Mouse (Mus musculus) hindbrain, postnatal 0 days (tissue): ENCODE measurements around the gene Pusl1. TPM values are rescaled to one million over a fixed set of nuclear protein-coding genes. Genes with fewer than 3 reads are reported as not detected.

Experiments
- ATAC-seq: fragments of 200-750 bp; cut with Nextera tagmentation; 2 replicates; pipeline ENCODE4 v1.8.0; 2017; ENCODE audit warnings: mild to moderate bottlenecking, moderate TSS enrichment, moderate library complexity
- DNase-seq: peaks from one replicate; pipeline ENCODE4 v3.0.0-alpha.2; 2015; ENCODE audit warnings: low spot score
- H3K27ac ChIP-seq: fragments of 300-500 bp; sonication (generic); 2 replicates; pipeline ENCODE4 v1.5.1; 2014; ENCODE audit warnings: mild to moderate bottlenecking
- H3K27me3 ChIP-seq: fragments of 300-500 bp; sonication (generic); 2 replicates; pipeline ENCODE4 v1.6.1; 2014; ENCODE audit warnings: low read length, mixed read lengths; ENCODE audit not compliant: insufficient read depth
- H3K36me3 ChIP-seq: fragments of 300-500 bp; sonication (generic); 2 replicates; pipeline ENCODE4 v1.6.1; 2014; ENCODE audit warnings: low read length, mixed read lengths; ENCODE audit not compliant: insufficient read depth
- H3K4me1 ChIP-seq: fragments of 300-500 bp; sonication (generic); 2 replicates; pipeline ENCODE4 v1.6.1; 2014; ENCODE audit warnings: antibody characterized with exemption, low read length, mixed read lengths; ENCODE audit not compliant: insufficient read depth
- H3K4me2 ChIP-seq: fragments of 300-500 bp; sonication (generic); 2 replicates; pipeline ENCODE4 v1.6.1; 2014; ENCODE audit warnings: low read depth, mild to moderate bottlenecking, low read length, moderate library complexity, mixed read lengths
- H3K4me3 ChIP-seq: fragments of 300-500 bp; sonication (generic); 2 replicates; pipeline ENCODE4 v1.5.1; 2014; ENCODE audit warnings: low read length
- H3K9ac ChIP-seq: fragments of 300-500 bp; sonication (generic); replicated peaks from 2 replicates; pipeline ENCODE4 v1.6.1; 2014; ENCODE audit warnings: mild to moderate bottlenecking, low read length, moderate library complexity, mixed read lengths
- H3K9me3 ChIP-seq: fragments of 300-500 bp; sonication (generic); 2 replicates; pipeline ENCODE4 v1.6.1; 2016; ENCODE audit warnings: low read length, mixed read lengths
- CTCF ChIP-seq: IDR thresholded peaks from 2 replicates; pipeline ENCODE4 v1.5.1; 2016; ENCODE audit warnings: antibody characterized with exemption, control low read depth, low read depth
- WGBS: fragments of 180-500 bp; shearing (Covaris S2); extraction: QIAGEN DNeasy Blood & Tissue Kit; methylation state at CpG from one replicate; pipeline ENCODE4 v1.1.7; 2014; 5-methylcytosine and 5-hydroxymethylcytosine counted together
- polyA plus RNA-seq: library from polyadenylated mRNA; unstranded; fragments of >200 nt; fragmentation: Nextera tagmentation; extraction: Ambion mirVana; gene quantifications from 2 replicates; pipeline ENCODE4 v1.2.1, GENCODE M21; 2015
- total RNA-seq: library from RNA; depleted of rRNA; stranded (reverse); fragments of >200 nt; gene quantifications from 2 replicates; pipeline ENCODE4 v1.2.3, GENCODE M21; 2014; rRNA removed

The Pusl1 gene
- total RNA-seq, result 73.6 and 109 TPM in 2 replicates
- 58.8 and 59.6 TPM in 2 replicates for polyA plus RNA-seq

DNA sequence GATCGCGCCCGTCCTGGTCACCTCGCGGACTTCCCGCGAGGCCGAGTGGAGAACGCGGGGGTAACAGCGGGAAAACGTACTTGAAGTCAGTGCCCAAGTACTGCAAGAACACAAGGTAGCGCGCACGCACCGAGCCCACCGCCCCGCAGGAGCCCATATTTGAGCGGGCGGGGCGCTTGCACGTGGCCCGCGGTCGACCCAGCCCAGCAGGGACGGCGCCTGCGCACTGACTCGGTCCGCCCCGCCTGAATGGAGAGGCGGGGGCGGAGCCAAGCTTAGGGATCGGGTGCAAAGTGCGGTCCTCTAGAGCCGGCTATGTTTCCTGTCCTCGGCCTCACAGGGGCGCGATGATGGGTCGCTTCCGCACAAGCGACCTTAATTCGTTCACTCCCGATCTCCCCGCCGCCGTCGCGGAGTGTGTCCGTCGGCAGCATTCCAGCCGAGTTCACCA is at the start of gene Pusl1, which contains the start of gene Acap3:
TSS of gene Pusl1 (minus strand) at position 231 of the 451 bp plus-strand sequence.
TSS of gene Acap3 (plus strand) at position 272 of the 451 bp plus-strand sequence.
- ATAC-seq (peak; percentile 88), DNase-seq (peak; percentile 98)
- peaks cover 32% of the 10 kb centered on the region for H3K4me1 ChIP-seq
- no peaks in the 10 kb centered on the region for H3K27me3 ChIP-seq
- peak within 1 kb of the TSS; percentile 79 for H3K4me3 ChIP-seq
- peak within 1 kb of the TSS; percentile 89 for H3K9ac ChIP-seq
- peak within 1 kb of the TSS; percentile 99 for H3K27ac ChIP-seq
- no peaks in the 10 kb centered on the region for H3K9me3 ChIP-seq
- WGBS, result under 1% methylated on average over 52 of the region's 52 CpGs
- H3K4me2 ChIP-seq, result peak within 1 kb of the TSS; percentile 73
- no peak for TF ChIP-seq CTCF
- H3K36me3 ChIP-seq, result peaks cover 29% of the 10 kb centered on the region

GRCm38 (mm10) chr4:155932031-155932430 is 40.5 kb upstream of the Pusl1 start:
- WGBS, result 64% methylated on average over 1 of the region's 1 CpGs
- Histone ChIP-seq H3K36me3 (no peaks in the 10 kb centered on the region), H3K4me2 (no peak overlapping the region), H3K27ac (no peak overlapping the region), H3K4me3 (no peak overlapping the region), H3K4me1 (no peaks in the 10 kb centered on the region), H3K9me3 (no peaks in the 10 kb centered on the region), H3K9ac (no peak overlapping the region), H3K27me3 (no peaks in the 10 kb centered on the region)
- no peak for DNase-seq
- ATAC-seq, result no peak
- TF ChIP-seq CTCF, result no peak

DNA sequence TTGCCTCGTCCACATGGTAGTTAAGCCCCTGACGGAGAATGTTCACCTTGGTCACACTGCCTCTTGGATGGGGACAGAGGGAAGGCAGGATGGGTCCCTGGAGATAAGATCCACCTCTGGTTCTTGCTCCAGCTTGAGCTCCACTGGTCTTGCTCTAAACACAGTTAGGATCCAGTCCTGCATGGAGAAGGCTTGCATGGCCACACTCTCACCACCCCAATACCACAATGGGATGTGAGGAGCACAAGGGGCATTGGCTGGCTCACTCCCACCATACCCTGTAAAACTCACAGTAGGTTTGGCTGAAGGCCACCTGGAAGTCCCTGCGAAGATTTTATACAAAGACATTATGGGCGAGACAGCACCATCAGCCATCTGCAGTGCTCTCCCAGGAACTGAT is 17.2 kb upstream of the Pusl1 start:
- no peaks in the 10 kb centered on the region for H3K4me1 ChIP-seq

DNA sequence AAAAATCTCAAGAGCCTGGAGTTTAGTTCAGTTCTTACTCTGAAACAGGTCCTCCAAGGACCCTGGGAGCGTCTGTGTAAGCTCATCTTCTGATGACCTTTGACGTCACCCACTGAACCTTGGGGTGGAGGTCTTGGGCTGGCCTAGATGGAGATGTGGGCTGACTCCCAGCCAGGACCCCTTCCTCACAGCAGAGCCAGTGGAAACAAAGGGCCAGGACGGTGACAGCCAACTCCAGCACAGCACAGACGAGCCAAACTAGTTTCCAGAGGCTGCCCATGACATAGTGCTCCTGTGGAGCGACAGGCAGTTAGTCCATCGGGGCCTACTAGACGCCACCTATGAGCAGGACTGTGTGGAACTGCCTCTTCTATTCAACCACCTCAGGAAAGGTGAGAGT is 16.7 kb upstream of the Pusl1 start:
- peaks cover 35% of the 10 kb centered on the region for H3K36me3 ChIP-seq
- 70% methylated on average over 7 of the region's 7 CpGs for WGBS

More for the DNA sequence above, 17.2 kb upstream of the Pusl1 start:
- Histone ChIP-seq H3K27me3 (no peaks in the 10 kb centered on the region), H3K27ac (no peak overlapping the region), H3K4me3 (no peak overlapping the region), H3K9me3 (no peaks in the 10 kb centered on the region), H3K36me3 (peaks cover 31% of the 10 kb centered on the region), H3K4me2 (no peak overlapping the region), H3K9ac (no peak overlapping the region)
- DNase-seq (no peak), ATAC-seq (no peak)
- WGBS, result 87% methylated on average over 4 of the region's 4 CpGs
- TF ChIP-seq CTCF, result no peak

GRCm38 (mm10) chr4:155907003-155907402 is 15.4 kb upstream of the Pusl1 start:
- WGBS, result 84% methylated on average over 11 of the region's 11 CpGs
- Histone ChIP-seq H3K4me3 (no peak overlapping the region), H3K36me3 (peaks cover 48% of the 10 kb centered on the region), H3K27ac (no peak overlapping the region), H3K4me1 (no peaks in the 10 kb centered on the region), H3K27me3 (no peaks in the 10 kb centered on the region), H3K9ac (no peak overlapping the region), H3K4me2 (no peak overlapping the region), H3K9me3 (no peaks in the 10 kb centered on the region)
- ATAC-seq (no peak), DNase-seq (no peak)
- TF ChIP-seq CTCF, result no peak

More for the DNA sequence above, 16.7 kb upstream of the Pusl1 start:
- no peak overlapping the region for H3K27ac ChIP-seq
- H3K27me3 ChIP-seq, result no peaks in the 10 kb centered on the region
- no peak overlapping the region for H3K4me2 ChIP-seq
- H3K9ac ChIP-seq, result no peak overlapping the region
- H3K9me3 ChIP-seq, result no peaks in the 10 kb centered on the region
- no peak for TF ChIP-seq CTCF
- H3K4me1 ChIP-seq, result no peaks in the 10 kb centered on the region
- H3K4me3 ChIP-seq, result no peak overlapping the region
- DNase-seq (no peak), ATAC-seq (no peak)

- Histone ChIP-seq H3K27me3 (no peaks in the 10 kb centered on the region), H3K36me3 (peaks cover 57% of the 10 kb centered on the region), H3K9ac (no peak overlapping the region), H3K4me2 (no peak overlapping the region), H3K4me1 (no peaks in the 10 kb centered on the region), H3K4me3 (no peak overlapping the region), H3K27ac (no peak overlapping the region), H3K9me3 (no peaks in the 10 kb centered on the region)
- no peak for DNase-seq
- no peak for TF ChIP-seq CTCF
- WGBS, result 86% methylated on average over 9 of the region's 9 CpGs
- ATAC-seq, result no peak
Observed at GRCm38 (mm10) chr4:155906125-155906524, 14.5 kb upstream of the Pusl1 start.

- ATAC-seq, result no peak
- DNase-seq, result no peak
Observed at GRCm38 (mm10) chr4:155905634-155906033, 14.1 kb upstream of the Pusl1 start.

More at GRCm38 (mm10) chr4:155905634-155906033, 14.1 kb upstream of the Pusl1 start:
- H3K9ac ChIP-seq, result no peak overlapping the region
- H3K27me3 ChIP-seq, result no peaks in the 10 kb centered on the region
- TF ChIP-seq CTCF, result no peak
- H3K4me2 ChIP-seq, result no peak overlapping the region
- H3K9me3 ChIP-seq, result no peaks in the 10 kb centered on the region
- H3K27ac ChIP-seq, result no peak overlapping the region
- no peaks in the 10 kb centered on the region for H3K4me1 ChIP-seq
- H3K4me3 ChIP-seq, result no peak overlapping the region
- 87% methylated on average over 13 of the region's 13 CpGs for WGBS
- H3K36me3 ChIP-seq, result peaks cover 62% of the 10 kb centered on the region
